Mouse (Mus musculus) cerebellum, adult 2 months (tissue): ENCODE data around the gene Tpk1.

ENCODE experiments used
- CTCF ChIP-seq: fragments of 200-500 bp; IDR thresholded peaks from 2 replicates; pipeline ENCODE4 v1.5.1; 2011; ENCODE audit warnings: low read depth, mild to moderate bottlenecking, control low read depth, low read length, moderate library complexity, borderline replicate concordance; ENCODE audit not compliant: insufficient read depth
- POLR2A ChIP-seq: fragments of 200-500 bp; IDR thresholded peaks from 2 replicates; pipeline ENCODE4 v1.6.1; 2011; ENCODE audit warnings: low read length, control low read depth, borderline replicate concordance; ENCODE audit not compliant: insufficient read depth

DNA sequence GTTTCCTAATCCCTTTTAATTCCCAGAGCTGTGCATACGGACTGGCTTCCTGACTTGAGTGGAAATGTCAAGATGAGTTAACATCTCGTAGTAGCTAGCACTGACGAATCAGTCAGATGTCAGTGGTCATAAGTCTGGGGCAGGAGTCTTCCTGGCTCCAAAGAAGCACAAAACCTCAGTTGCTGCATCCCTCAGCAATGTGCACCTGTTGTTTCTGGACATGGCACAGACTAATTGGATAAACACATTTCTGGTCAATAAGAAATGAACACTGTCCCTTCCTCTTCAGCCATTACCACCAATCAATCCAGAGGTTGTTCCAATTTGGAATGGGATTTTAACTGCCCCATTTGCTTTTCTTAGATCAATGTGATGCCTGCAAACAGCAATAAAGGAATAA is 281.2 kb downstream of the Tpk1 start:
- TF ChIP-seq CTCF (no peak), POLR2A (no peak)
